Mouse (Mus musculus): ENCODE measurements around the gene Ifngr1. TPM values are rescaled to one million over a fixed set of nuclear protein-coding genes. Genes with fewer than 3 reads are reported as not detected.

The Ifngr1 gene
- total and polyA plus RNA-seq, 2 experiments from 2014 or later = 14.8 to 22.4 TPM

DNA sequence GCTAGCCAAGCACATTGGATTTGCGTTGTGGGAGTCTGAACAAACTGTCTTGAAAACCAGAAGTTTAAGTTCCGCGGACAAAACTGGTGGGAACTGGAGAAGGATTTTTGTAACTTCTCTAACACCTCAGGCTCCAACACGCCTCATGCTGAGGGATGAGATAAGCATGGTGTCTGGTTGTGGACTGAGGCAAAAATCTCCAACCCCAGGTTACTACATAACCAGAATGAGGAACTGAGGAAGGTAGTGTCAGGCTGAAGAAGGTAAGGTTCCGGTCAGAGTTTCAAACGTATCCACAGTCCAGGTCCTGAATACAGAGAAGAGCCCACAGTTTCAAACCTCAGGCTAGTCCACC lies 486 bp upstream of the Ifngr1 start:
- H3K9ac ChIP-seq (replicated peaks; ENCODE audit: low read length, poor library complexity, severe bottlenecking) = no peak overlapping the region
- WGBS = 25% methylated on average over 6 of the region's 6 CpGs

DNA sequence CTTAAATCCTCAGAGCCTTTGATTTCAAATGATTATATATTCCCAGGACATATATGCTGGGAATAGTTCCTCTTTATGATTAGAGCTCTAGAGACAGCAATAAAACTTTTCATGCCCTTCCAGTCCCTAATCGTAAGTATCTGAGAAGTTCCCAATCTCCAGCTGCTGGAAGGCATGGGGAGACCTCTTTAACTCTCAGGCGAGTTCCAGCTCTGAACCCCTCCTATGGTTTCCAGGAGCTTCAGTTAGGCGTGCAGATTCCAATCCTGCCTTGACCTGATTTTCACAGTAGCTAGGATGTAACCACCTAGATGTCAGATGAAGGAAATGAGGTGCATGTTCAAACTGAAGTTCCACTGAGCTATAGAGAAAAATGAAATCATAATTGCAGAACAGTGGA lies 807 bp downstream of the Ifngr1 start:
- no peak for TF ChIP-seq CTCF (IDR thresholded peaks at IDR 0.05)
- WGBS = 2% methylated on average over 3 of the region's 3 CpGs

More for the DNA sequence above, 486 bp upstream of the Ifngr1 start:
- H3K27ac ChIP-seq (ENCODE audit: low read depth, low read length) = no peak overlapping the region
- H3K9me3 ChIP-seq (ENCODE audit: low read length) = no peaks in the 10 kb centered on the region
- peaks cover 4% of the 10 kb centered on the region; the same call in 1 of the 2 replicates for H3K4me1 ChIP-seq (ENCODE audit: insufficient read depth, low read length)
- ATAC-seq (ENCODE audit: low FRiP score) = no peak
- H3K27me3 ChIP-seq (ENCODE audit: insufficient read depth, low read length) = no peaks in the 10 kb centered on the region
- H3K4me2 ChIP-seq (ENCODE audit: low read depth, low read length, poor library complexity, severe bottlenecking) = peak overlapping the region; percentile 87
- TF ChIP-seq CTCF (IDR thresholded peaks at IDR 0.05) = no peak
- peak overlapping the region; percentile 79 for H3K4me3 ChIP-seq (ENCODE audit: low read depth, low read length)
- H3K36me3 ChIP-seq (ENCODE audit: insufficient read depth, low read length) = no peaks in the 10 kb centered on the region
- DNase-seq (ENCODE audit: low spot score) = no peak

GRCm38 (mm10) chr10:19593296-19593695 lies 1.5 kb downstream of the Ifngr1 start:
- Histone ChIP-seq H3K27ac (ENCODE audit: low read depth, low read length) (no peak overlapping the region), H3K9me3 (ENCODE audit: low read length) (no peaks in the 10 kb centered on the region), H3K27me3 (ENCODE audit: insufficient read depth, low read length) (no peaks in the 10 kb centered on the region), H3K4me3 (ENCODE audit: low read depth, low read length) (no peak overlapping the region), H3K36me3 (ENCODE audit: insufficient read depth, low read length) (no peaks in the 10 kb centered on the region), H3K4me2 (ENCODE audit: low read depth, low read length, poor library complexity, severe bottlenecking) (peak overlapping the region; percentile 87), H3K9ac (replicated peaks; ENCODE audit: low read length, poor library complexity, severe bottlenecking) (no peak overlapping the region; the same call in 1 of the 2 replicates), H3K4me1 (ENCODE audit: insufficient read depth, low read length) (peaks cover 4% of the 10 kb centered on the region; the same call in 1 of the 2 replicates)
- ATAC-seq (ENCODE audit: low FRiP score) (no peak), DNase-seq (ENCODE audit: low spot score) (no peak)
- WGBS = 90% methylated on average over 3 of the region's 3 CpGs
- no peak for TF ChIP-seq CTCF (IDR thresholded peaks at IDR 0.05)

More for the DNA sequence above, 807 bp downstream of the Ifngr1 start:
- ATAC-seq (ENCODE audit: low FRiP score) (no peak), DNase-seq (ENCODE audit: low spot score) (no peak)
- H3K4me2 ChIP-seq (ENCODE audit: low read depth, low read length, poor library complexity, severe bottlenecking) = peak overlapping the region; percentile 87
- H3K9me3 ChIP-seq (ENCODE audit: low read length) = no peaks in the 10 kb centered on the region
- H3K9ac ChIP-seq (replicated peaks; ENCODE audit: low read length, poor library complexity, severe bottlenecking) = peak overlapping the region; percentile 83
- H3K4me1 ChIP-seq (ENCODE audit: insufficient read depth, low read length) = peaks cover 4% of the 10 kb centered on the region; the same call in 1 of the 2 replicates
- H3K27me3 ChIP-seq (ENCODE audit: insufficient read depth, low read length) = no peaks in the 10 kb centered on the region
- H3K4me3 ChIP-seq (ENCODE audit: low read depth, low read length) = peak overlapping the region; percentile 79
- H3K36me3 ChIP-seq (ENCODE audit: insufficient read depth, low read length) = no peaks in the 10 kb centered on the region
- H3K27ac ChIP-seq (ENCODE audit: low read depth, low read length) = no peak overlapping the region

GRCm38 (mm10) chr10:19594201-19594905 lies 2.6 kb downstream of the Ifngr1 start:
- ATAC-seq (ENCODE audit: low FRiP score) = no peak
- Histone ChIP-seq H3K36me3 (ENCODE audit: insufficient read depth, low read length) (no peaks in the 10 kb centered on the region), H3K4me1 (ENCODE audit: insufficient read depth, low read length) (peaks cover 4% of the 10 kb centered on the region; the same call in 1 of the 2 replicates), H3K27ac (ENCODE audit: low read depth, low read length) (no peak overlapping the region), H3K4me2 (ENCODE audit: low read depth, low read length, poor library complexity, severe bottlenecking) (no peak overlapping the region), H3K27me3 (ENCODE audit: insufficient read depth, low read length) (no peaks in the 10 kb centered on the region), H3K4me3 (ENCODE audit: low read depth, low read length) (no peak overlapping the region), H3K9me3 (ENCODE audit: low read length) (no peaks in the 10 kb centered on the region), H3K9ac (replicated peaks; ENCODE audit: low read length, poor library complexity, severe bottlenecking) (no peak overlapping the region)
- DNase-seq (ENCODE audit: low spot score) = no peak
- 83% methylated on average over 3 of the region's 3 CpGs for WGBS
- no peak for TF ChIP-seq CTCF (IDR thresholded peaks at IDR 0.05)

DNA sequence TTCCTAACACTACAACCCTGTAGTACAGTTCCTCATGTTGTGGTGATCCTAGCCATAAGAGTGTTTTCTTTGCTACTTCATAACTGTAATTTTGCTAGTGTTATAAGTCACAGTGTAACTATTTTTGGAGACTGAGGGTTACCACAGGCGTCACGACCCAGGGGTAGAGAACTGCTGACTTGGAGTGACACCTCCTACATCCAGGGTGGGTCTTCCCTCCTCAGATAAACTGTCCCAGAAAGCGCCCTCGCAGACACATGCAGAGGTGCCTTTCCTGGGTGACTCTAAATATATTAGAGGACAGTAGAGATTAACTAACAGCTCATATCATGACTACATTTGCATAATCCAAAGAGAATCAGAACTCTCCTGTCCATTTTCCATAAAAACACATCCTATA lies 5.1 kb downstream of the Ifngr1 start:
- no peak for ATAC-seq (ENCODE audit: low FRiP score)
- Histone ChIP-seq H3K4me1 (ENCODE audit: insufficient read depth, low read length) (peaks cover 4% of the 10 kb centered on the region; the same call in 1 of the 2 replicates), H3K27ac (ENCODE audit: low read depth, low read length) (no peak overlapping the region), H3K9me3 (ENCODE audit: low read length) (no peaks in the 10 kb centered on the region), H3K27me3 (ENCODE audit: insufficient read depth, low read length) (no peaks in the 10 kb centered on the region), H3K36me3 (ENCODE audit: insufficient read depth, low read length) (peaks cover 3% of the 10 kb centered on the region), H3K9ac (replicated peaks; ENCODE audit: low read length, poor library complexity, severe bottlenecking) (no peak overlapping the region), H3K4me2 (ENCODE audit: low read depth, low read length, poor library complexity, severe bottlenecking) (no peak overlapping the region), H3K4me3 (ENCODE audit: low read depth, low read length) (no peak overlapping the region)
- no peak for DNase-seq (ENCODE audit: low spot score)
- TF ChIP-seq CTCF (IDR thresholded peaks at IDR 0.05) = no peak
- WGBS = 94% methylated on average over 4 of the region's 4 CpGs

DNA sequence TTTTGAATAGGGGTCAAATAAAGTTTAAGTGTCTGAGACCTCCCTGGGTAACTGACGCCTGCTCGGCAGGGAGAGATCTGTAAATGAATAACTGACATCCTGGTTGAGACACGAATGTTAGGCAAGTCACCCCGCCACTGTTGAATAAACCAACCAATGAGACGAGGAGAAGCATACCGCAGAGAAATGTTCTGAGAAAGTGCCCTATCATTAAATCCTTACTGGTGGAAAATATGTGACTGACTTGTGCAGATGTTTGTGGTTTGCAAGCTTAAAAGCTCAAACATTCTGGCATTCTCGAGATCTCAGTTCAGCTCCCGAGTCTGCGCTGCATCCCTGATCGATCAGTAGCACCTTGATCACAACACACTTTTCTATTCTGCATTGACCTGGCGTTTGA lies 6.3 kb downstream of the Ifngr1 start:
- H3K27me3 ChIP-seq (ENCODE audit: insufficient read depth, low read length) = no peaks in the 10 kb centered on the region
- H3K36me3 ChIP-seq (ENCODE audit: insufficient read depth, low read length) = peaks cover 5% of the 10 kb centered on the region
- DNase-seq (ENCODE audit: low spot score) (no peak), ATAC-seq (ENCODE audit: low FRiP score) (no peak)
- H3K4me1 ChIP-seq (ENCODE audit: insufficient read depth, low read length) = peaks cover 4% of the 10 kb centered on the region; the same call in 1 of the 2 replicates
- no peak overlapping the region for H3K4me2 ChIP-seq (ENCODE audit: low read depth, low read length, poor library complexity, severe bottlenecking)
- WGBS = 92% methylated on average over 11 of the region's 11 CpGs
- no peak for TF ChIP-seq CTCF (IDR thresholded peaks at IDR 0.05)
- H3K4me3 ChIP-seq (ENCODE audit: low read depth, low read length) = no peak overlapping the region
- no peaks in the 10 kb centered on the region for H3K9me3 ChIP-seq (ENCODE audit: low read length)
- H3K27ac ChIP-seq (ENCODE audit: low read depth, low read length) = no peak overlapping the region
- no peak overlapping the region for H3K9ac ChIP-seq (replicated peaks; ENCODE audit: low read length, poor library complexity, severe bottlenecking)
